Mouse (Mus musculus): ENCODE measurements at regions not wholly inside any gene's neighbourhood (a gene's known extent, or its start where the extent isn't known, plus 50 kb on each side); places are given as distances from the start of the nearest gene placed in this dataset.

DNA sequence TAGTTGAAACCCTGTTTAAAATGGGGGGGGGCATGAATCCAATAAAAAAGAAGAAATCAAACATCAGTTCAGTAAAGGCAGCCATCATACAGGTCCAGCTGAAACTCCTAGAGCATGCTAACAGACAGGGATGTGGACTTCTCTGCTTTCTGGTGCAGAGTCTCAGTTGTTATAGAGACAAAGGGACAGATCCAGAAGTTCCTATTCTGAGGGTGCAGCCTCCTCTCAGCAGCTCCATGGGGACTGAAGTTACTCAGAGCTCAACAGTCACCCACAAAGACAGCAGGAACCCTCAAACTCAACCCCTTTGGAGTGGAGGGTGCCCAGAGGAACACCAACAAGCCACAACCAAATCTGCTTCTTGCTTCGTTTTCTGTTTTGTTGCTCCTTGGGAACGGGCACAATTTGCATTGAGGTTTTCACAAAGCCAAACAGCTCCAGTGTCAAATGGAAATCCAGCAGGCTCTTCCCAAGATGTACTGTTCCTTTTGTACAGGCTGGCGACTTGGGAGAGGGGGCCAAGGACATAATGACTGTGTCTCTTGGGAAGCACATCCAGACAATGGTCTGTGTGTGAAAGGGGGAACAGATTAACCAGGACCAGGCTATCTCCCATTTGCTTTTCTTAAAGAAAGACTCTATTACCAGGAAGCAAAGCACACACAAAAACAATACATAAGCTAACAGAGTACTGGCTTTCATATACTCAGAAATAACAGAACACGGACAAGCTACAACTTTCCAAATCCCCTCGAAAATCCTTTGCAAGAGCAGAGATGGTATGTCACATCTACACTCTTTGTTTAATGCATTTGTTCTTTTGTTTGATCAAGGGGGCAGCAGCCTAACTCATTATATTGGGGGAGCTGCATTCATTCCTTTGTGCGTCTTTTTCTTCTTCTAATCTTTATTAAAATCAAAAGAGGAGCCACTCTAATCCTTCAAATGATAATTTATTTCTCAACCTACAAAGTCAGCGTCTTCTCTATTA is 332.6 kb upstream of the Zfp462 start:
- no peak for DNase-seq

DNA sequence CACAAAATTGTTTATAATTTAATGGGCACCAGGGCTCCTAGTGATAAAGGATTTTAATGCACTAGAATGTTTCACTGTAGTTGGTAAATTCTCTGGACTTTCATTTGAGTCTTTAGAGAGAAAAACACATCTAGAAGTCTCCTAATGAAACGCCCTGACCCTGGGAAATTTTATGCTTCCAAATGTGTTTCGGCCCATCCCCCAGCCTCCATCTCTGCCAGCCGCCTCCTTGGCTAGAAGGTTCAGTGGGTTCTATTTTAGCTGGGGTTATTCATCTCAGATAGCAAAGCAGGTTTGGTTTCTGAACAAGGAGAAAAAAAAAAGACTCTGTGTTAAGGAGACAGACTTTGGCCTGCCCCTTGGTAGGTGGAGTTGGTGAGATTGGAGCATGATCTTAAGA is 331.8 kb upstream of the Zfp462 start:
- DNase-seq, result no peak

DNA sequence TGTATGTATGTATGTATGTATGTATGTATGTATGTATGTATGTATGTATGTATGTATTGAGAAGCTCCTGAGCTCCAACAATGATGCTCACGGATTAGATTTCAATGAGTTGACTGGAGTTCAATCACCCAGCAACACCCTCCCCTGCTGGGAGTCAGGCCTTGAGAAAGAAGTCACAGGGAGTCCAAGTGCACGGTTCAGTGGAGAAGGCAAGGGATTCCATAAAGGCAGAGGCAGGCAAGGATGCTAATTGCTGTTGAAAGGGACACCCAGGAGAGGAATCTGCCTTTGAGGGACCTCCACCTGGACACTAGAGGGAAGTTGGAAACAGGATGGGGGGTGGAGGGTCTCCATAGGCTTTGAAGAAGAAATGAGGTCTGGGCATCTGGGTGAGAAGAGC is 331.2 kb upstream of the Zfp462 start:
- DNase-seq, result no peak

DNA sequence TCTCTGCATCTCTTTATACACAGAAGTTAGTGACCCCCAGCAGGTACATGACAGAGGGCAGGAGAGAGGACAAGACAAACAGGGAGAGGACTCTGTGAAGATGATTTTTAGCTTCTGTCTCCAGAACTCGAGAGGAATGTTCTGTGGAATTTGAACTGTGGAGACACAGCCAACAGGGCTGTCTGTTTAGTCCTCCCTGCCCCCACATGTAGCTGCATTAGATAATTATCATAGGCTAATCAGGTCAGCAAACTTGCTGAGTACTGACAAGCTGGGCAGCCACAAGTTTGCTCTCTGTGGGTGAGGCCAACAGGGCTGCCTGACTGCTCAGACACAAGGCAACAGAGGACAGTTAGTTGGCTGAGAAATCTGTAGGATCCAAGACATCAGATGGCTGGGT is 329.0 kb upstream of the Zfp462 start:
- DNase-seq, result no peak

DNA sequence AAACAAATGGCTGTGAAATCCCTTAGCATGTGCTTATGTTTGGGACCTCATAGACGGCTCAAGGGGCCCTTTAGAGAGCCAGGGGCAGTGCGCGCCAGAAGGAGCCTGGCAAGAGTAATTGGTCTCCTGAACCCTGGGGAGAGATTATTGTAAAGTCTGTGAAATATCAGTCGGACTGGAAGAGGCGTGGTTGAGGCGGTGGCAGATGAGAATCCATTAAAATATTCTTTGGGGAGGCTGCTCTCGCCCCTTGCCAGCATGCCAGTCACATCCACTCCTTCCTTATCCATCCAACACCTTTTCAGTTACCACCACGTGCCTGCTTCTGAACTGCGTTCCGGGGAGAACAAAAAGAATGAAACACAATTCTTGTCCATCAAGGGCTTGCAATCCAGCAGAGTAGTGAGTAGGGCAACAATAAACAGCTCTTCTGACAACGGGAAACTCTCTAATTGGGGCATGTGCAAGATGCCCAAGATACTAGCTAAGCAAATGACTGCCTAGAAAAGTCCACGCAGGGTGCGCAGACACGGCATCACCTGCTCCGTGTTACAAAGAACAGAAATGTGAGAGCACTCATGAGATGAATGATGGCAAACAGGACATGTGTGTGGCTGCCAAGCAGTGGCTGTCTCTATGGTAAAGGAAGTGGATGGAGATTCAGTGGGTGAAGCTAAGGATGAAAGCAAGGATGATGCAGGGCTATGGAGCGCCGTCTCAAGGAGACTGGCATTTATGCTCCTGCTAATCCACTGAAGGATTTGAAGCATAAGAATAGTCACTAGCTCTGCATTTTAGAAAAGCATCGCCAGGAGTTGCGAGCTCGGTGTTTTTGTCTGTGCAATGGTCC is 320.6 kb upstream of the Zfp462 start:
- no peak for DNase-seq

DNA sequence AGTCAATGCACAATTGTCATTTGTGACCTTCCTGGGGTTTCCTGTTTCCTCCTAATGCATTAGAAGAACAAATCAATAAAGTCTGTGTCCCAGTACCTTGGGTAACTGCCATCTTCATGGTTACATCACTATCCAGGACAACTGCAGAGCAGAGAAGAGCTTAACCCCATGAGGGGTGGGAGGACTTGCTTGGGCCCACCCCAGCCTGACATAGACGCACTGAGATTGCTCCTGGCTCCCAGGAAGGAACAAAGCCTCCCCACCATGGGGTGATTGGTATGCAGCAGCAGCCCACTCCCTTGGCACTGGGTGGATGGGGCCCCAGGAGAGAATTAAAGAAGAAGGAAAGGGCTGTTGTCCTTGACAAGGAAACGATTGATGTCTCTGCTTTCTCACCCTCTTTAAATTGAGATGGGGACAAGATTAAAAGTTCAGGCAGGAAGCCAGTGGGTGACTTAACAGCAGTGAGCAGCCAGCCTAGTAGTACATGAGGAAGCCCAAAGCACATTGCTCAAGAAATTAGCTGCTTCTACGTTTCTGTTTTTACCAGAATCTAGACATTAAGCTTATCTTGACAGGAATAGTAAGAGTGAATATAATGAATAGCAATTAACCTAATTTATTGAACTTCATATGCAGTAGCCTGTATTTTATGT is 307.7 kb upstream of the Zfp462 start:
- DNase-seq, result no peak

DNA sequence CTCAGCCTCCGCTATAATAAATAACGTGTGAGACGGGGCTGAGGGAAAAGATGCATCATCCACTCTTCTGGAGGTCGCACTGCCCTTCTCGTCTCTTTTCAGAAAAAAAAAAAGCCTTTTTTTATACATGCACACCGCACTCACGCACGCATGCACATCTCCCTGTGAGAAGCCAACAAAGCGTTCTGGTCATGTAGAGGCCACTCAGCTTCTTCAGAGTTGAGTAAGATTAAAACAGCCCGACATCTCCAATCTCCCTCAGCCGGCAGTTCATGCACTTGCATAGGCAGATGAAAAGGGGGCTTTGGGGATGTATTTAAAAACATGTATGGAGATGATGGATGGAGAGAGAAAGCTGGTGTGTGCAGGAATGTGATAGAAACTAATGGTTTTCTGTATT is 298.8 kb upstream of the Zfp462 start:
- no peak for DNase-seq

DNA sequence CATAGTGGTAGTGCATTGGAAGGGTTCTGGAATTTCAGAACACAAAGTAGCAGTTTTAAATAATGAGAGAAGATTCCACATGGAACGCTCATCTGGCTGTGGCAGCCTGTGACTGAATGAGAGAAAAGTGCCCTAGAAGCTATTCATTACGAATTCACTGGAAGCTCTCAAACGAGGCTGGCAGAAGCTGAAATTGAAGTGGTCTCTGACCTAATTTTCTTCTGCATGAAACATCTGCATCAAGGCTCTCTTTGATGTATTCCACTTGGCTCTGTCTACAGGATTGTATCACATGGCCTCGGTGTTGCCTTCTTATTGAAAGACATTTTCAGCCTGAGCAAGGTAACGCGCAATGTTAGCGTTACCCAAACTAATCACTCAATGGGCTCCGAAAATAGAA is 298.4 kb upstream of the Zfp462 start:
- no peak for DNase-seq

DNA sequence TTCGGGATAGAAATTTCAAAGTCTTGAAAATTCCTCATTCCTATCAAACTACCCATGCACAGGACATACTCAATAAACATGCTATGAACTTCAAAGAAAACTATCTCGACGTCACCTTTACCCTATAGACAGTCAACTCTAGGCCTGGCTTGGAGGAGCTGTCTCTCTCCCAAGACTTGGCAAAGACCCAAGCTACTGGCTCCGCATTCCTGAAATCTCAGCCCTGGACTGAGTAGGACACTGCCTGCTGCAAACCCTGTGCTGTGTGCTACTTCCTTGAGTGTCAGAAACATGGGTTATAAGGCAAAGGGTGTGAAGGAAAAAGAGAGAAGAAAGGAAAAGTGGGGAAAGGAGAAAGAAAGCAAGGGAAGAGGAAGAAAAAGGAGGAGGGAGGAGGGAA is 296.6 kb upstream of the Zfp462 start:
- DNase-seq, result no peak

DNA sequence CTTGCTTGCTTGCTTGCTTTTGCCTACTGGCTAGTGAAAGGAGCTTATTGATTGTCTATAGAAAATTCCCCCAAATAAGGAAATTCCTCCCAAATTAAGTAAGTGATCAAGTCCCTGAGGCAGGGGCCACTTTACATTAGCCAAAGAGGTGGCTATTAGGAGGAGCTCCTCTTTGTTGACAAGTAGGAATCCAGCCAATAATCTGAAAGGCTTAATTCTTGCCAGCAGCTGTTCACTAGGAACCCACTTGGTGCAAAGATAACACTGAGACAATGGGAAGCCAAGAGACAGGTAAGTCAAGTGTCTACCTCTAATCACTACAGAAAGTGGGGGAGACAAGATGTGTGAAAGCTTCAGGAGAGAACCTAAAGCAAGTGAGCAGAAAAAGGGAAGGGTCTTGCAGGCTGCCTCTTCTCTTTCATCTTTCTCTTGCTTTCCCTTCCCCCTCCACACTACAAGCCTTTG is 293.2 kb upstream of the Zfp462 start:
- no peak for DNase-seq

DNA sequence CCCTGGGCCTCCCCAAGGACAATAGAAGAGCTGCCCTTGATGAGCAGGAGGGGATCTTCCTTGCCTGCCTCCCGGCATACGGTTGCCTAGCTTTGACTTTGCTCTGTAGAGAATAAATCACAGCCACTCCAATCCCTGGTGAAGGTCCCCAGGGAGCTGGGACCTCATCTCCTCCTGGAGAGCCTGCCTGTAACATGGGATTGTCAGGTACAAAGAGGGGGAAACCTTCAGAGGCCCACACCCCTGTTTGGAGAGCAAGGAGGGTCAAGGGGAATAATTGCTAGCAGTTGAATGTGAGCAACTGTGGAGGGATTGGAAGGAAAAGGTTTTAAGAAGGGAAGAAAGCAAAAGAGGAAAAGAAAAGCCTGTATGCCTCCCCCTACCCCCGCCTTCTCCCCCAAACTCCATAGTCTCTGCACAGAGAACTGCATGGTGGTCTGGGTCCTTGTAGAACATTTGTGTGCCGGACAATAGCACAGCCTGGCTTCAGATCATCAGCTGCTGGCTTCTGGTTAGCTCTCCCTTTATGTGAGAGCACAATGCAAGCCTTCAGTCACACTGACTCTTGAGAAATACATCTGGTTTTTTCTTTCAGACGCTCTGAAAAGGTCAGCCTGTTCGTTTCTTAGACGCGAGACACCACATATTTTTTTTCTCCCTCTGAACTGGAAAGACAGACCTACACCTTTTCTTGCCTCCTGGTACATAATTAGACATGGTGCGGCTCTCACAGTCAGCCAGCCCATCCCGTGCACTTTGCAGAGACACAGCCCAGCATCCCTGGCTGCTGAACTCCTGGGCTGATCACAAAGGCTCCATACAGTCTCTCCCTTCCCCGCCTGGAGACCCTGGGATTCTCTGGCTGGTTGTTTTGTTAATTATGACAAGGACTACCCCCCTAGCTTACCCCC is 292.5 kb upstream of the Zfp462 start:
- DNase-seq, result no peak

DNA sequence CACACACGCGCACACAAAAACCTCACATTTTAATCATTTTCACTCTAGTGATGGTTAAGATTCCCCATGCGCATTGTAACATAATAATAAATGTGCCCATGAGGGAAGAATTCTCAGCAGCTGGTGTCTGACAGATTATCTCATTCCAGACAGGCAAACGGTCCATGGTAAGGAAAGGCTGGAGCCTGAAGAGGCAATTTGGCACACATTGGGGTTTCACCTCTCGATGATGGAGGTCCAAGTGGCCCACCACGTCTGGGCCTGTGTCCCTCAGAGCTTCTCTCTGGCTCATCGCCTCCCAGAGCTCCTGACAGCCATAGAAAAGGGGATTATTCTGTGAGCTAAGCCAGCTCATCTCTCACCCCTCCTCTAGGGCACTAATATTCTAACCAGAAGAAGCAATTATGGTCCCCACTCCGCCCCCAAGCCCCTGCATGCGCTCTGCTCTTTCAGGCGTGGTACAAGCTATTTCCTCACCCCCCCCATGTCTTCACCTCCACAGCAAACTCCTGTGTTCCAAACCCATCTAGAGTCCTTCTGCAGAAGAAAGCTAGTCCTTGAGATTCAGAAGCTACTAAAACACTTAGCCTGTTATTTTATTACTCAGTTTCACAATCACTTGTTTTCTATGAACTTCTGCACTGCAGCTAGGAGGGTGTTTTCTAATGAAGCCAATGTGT is 291.6 kb upstream of the Zfp462 start:
- DNase-seq, result no peak

All from cerebellum, adult 8-10 months (tissue).